Mouse (Mus musculus) right cerebral cortex, postnatal 10 days (tissue): ENCODE results near the gene Zfp146.
"Not testable (repeated sequence)": the region's sequence is repeated elsewhere in the genome, so short reads cannot be mapped to it uniquely, and the experiment has no call there.

Experiments
- DNase-seq, 2 experiments: peaks; one replicate each; pipeline ENCODE4 v3.0.0; 2021; ENCODE audit warnings: low spot score in 2 of 2

Gene Zfp146

DNA sequence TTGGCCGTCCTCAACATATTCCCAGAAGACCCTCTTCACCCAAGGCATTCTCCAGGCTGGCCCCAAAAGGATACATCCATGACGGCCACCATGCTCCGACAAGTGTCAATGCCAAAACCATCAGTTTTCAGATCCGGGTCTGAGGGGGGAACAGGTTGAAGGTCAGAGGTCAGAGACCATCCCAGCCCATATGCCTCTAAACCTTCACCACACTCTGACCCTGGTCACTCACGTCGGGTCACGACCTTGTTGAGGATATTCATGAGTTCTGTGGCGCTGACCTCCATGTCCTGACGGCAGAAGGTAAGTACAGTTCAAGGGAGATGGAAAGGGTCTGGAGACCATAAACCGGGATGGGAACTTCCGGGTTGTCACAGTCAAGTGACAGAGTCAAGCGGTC is 22.5 kb upstream of the Zfp146 start:
- peak; percentile 56 to 61 for DNase-seq

- DNase-seq, result no peak
Measured at GRCm38 (mm10) chr7:30189116-30189491, 19.6 kb upstream of the Zfp146 start.

GRCm38 (mm10) chr7:30188344-30189115 is 19.0 kb upstream of the Zfp146 start:
- DNase-seq, result peak in 1 of 2 experiments; percentile 27

DNA sequence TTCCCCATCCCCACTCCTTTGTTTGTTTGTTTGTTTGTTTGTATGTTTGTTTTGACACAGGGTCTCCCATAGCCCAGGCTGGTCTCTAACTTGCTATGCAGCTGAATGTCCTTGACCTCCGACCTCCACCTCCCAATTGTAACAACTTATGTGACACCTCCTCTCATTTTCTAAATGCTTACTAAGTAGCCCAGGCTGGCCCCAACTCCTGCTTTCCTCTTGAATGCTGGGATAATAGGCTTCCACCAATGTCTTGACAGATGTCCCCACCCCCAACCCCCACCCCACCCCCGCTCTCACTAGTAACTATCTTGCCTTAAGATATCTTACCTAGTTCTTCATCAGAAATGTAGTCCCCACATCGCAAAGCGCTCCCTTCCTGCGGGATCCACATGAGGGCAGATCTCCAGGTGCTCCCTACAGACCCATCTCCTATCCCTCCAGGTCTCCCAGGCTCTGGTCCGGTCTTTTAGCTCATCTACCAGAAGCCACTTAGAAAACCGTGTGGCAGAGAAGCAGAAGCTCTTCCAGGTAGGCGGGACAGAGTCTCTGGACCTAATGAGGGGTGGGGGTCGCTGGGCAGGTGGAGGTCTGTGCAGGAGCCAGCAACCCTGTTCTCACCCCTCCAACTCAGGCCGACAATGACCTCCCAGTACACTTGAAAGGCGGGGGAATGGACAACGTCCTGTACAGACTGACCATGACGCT is 15.2 kb upstream of the Zfp146 start:
- no peak for DNase-seq

GRCm38 (mm10) chr7:30183879-30184289 is 14.3 kb upstream of the Zfp146 start, which contains the start of gene Cox7a1:
Gene Cox7a1 (plus strand): TSS chr7:30184144.
- peak; percentile 76 to 78 for DNase-seq

DNA sequence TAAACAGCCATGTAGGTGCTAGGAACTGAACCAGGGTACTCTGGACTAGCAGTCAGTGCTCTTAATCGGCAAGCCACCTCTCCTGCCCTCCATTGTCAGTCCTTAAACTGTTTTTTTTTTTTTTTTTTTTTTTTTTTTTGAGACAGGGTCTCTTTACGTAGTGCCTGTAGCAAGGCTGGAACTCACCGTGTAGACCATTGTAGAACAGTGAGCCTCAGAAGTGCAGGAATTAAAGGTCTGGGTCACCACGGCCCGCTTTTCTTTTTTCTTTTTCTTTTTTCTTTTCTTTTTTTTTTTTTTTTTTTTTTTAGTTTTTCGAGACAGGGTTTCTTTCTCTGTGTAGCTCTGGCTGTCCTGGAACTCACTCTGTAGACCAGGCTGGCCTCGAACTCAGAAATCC is 13.6 kb upstream of the Zfp146 start:
- DNase-seq, result not testable (repeated sequence)

DNA sequence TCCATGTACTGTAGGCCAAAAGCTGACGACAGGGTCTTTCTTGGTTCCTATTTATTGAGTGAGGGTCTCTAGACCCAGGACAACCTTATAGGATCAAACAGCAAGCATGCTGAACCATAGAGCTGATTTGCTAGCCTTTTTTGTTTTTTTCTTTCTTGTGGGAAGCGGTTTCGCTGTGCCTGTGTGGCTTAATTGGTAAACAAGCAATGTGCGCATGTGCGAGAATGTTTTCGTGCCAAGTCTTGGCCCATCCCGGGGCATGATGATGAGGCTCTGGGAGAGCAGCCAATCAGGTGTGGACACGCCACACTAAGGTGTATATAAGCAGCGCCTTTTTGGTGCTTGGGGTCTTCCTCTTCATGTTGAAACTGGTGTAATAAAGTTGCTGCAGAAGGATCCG is 12.4 kb upstream of the Zfp146 start:
- not testable (repeated sequence) for DNase-seq

DNA sequence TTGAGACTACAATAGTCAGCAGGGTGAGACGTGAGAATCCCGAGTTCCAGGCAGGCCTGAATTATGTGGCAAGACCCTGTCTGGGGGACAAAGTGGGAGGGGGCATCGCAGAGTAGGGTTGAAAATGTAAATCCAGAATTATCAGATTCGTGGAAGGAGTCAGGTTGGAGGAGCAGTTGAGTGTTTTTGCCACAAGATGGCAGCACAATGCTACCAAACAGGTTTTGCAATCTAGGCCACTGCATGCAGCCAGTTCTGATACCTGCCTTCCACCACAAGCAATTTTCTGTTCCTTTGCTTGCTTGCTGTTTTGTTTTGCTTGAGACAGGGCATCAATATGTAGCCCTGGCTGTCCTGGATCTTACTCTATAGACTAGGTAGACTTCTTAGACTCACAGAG is 11.8 kb upstream of the Zfp146 start:
- DNase-seq, result peak; percentile 83 to 84

- no peak for DNase-seq
Measured at GRCm38 (mm10) chr7:30178256-30178655, 8.7 kb upstream of the Zfp146 start.

DNA sequence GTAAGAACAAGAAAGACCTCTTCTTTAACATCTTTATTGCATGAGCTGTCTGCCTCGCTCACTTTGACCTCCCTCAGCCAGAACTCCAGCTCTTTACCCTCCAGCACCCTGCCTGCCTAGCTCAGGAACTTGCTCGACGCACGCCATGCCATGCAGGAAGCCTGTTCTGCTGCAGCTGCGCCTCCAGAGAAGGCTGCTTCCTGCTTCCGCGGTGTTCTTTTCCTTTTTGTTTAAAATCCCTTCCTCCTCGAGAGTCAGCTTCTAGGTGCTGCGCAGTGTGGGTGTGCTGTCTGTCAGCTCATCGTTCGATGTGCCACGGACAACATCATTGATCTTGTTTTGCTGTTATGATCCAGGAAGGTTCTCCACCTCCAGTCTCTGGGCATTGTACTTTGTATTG is 6.9 kb upstream of the Zfp146 start:
- DNase-seq, result no peak

- no peak for DNase-seq
Measured at GRCm38 (mm10) chr7:30170283-30170951, 867 bp upstream of the Zfp146 start.

GRCm38 (mm10) chr7:30168914-30169582 is 502 bp downstream of the Zfp146 start:
- peak in 1 of 2 experiments; percentile 59 for DNase-seq

DNA sequence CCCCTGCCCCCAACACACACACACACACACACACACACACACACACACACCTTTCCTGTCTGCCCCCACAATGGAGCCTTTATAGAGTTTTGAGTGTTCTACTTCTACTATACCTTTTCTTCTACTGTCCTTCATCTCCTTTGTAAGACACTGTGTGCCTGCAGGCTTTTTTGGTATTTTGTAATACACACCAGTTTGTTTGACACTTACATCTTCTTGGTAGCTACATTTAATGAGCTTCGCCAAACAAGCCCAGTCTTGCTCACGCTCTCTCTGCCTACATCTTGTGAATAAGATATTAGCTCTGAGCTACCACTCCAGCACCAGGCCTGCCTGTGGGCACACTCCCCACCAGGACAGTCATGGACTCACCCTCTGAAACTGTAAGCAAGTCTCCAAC is 4.8 kb downstream of the Zfp146 start:
- no peak for DNase-seq

DNA sequence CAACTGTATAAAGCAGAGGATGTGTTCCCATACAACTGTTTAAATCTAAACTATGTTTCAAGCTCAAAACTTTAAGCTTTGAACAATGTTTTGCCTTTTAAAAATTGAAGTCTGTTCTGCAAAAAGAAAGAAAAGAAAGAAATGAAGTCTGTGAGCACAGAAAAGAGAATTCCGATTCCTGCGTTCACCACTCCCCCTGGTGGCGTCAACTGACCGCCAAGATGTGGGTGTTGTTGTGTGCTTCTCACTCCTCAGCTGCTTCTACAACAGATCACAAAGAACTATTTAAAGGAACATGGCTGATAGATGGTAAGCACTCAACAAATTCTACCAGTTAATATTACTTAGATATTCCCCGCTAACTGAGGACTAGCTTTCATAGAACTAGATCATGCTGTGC is 6.4 kb downstream of the Zfp146 start:
- DNase-seq, result no peak

DNA sequence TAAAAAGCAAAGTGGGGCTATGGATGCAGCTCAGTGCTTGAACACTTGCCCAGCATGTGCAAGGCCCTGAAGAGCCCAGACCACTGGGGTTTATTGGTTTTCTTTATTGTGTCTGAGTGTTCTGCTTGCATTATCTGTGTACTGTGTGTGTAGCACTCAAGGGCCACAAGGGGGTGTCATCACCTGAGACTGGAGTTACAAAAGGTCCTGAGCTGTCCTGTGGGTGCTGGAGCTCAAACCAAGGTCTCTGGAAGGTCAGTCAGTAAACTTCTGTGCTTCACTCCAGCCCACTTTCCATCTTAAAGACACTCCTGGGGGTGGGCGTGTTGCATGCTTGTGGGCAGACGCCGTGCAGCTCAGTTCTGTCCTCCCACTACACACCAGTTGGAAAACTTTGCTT is 14.0 kb downstream of the Zfp146 start:
- no peak for DNase-seq

DNA sequence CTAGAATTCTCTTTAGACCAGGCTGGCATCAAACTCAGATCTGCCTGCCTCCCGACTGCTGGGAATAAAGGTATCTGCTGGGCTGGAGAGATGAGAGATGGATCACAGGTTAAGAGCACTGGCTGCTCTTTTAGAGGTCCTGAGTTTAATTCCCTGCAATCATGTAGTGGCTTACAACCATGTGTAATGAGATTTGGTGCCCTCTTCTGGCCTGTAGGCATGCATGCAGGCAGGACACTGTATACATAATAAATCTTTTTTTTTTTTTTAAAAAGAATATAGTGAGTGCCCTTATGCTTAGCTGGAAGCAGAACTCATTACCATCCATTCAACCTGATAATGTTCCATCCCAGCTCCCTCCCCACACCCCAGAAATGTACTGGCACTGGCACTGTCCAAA is 15.5 kb downstream of the Zfp146 start:
- no peak for DNase-seq

DNA sequence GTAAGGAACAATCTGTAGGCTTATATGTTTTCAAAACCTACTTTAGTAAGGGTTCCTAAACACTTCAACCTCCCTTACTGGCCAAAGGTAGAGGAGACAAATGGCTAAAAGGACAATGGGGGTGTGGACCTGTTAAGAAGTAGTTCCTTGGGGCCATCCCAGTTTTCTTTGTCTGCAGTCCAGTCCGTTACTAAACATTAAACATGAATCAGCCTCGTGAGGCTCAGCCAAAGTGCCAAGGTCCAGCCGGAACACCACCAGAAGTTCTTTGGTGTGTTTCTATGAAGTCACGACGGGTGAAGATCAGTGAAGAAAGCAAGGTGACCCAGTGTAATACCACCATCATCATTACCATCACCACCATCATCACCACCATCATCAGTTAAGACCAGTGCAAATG is 22.5 kb downstream of the Zfp146 start:
- DNase-seq, result no peak

DNA sequence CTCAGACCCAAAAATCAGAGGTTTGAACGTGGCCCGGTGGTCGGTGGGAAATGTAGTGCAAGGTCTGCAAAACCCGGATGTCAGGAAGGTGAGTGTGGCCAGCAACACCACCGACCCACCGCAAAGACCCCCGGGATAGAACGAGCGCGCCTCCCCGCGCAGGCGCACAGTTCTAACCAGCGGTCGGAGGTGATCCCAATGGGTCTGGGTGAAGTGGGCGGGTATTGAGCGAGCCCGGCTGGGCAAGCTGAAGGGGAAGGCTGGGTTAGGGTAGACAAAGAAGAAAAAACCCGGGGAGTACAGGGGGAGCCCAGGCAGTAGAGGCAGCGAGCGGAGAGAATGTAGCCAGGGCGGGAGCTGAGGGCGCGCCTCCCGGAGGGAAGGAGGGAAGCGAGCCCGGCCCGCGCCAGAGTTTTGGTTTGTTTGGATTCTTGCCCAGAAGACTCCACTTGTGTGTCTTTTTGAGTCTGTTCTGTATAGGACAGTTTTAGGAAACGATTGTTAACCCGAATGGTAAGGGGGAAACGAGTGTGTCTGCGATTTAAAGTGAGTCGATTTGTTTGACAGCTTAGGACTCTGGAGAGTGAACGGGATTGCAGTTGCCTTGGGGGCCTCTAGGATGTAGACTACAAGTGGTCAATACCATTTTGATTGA is 25.9 kb downstream of the Zfp146 start:
- DNase-seq, result peak; percentile 92

DNA sequence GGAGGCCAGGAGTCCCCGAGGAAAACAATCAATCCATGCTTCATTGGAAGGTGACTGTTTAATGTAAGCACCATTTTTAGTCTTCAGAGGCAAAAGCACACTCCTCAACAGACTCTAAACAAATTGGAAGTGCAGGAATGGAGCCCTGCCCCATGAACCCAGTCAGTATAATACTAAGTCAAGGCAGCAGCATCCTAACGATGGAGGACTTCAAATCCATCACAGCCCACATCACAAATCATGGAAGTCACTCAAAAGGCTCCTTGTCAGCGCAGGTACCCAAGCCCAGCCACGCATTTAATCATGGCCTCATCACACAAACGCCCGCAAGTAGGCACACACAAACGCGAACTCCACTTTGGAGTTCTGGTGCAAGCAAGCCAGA is 26.4 kb downstream of the Zfp146 start:
- no peak for DNase-seq

DNA sequence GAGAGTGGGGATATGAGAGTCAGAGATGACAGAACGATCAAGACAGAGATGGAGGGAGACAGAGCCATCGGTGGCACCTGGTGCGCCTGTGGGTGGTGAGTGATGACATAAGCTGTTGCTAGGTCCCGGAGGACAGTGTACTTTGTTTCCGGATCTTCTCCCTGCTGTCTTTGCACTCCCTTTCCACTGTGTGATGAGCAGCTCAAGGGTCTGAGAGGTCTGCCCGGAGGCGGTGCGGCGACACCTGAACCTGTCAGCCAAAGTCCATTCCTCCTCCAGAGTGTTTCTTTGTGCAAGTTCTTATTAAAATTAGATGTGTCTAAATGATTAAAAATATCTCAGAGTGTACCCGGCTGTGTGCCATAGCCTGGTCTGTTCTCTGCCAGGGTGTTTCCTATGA is 32.7 kb downstream of the Zfp146 start:
- DNase-seq, result no peak

- DNase-seq, result no peak
Measured at GRCm38 (mm10) chr7:30132396-30132795, 37.2 kb downstream of the Zfp146 start.

DNA sequence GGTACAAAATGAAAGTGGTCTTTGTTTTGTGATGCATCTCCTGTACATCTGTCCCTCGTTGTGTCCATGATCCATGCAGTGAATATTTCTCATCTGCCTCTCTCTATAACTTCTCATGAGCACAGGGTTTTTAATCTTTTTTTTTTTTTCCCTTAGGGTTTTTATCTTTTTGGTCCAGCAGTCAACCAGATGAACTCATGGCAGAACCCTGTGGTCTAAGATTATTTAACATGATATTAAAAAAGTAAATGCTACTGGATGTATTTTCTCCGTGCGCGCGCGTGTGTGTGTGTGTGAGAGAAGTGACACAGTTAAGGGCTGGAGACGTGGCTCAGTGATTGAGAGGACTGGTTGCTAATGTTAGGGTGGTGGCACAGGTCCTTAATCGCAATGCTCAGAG is 39.6 kb downstream of the Zfp146 start:
- DNase-seq, result no peak
